Mouse (Mus musculus) cerebellum, adult 18-20 months (tissue): ENCODE measurements around the gene Zfp366.

Source experiments
- DNase-seq, 2 experiments: peaks; one replicate each; pipeline ENCODE4 v3.0.0; 2021

Zfp366 gene

DNA sequence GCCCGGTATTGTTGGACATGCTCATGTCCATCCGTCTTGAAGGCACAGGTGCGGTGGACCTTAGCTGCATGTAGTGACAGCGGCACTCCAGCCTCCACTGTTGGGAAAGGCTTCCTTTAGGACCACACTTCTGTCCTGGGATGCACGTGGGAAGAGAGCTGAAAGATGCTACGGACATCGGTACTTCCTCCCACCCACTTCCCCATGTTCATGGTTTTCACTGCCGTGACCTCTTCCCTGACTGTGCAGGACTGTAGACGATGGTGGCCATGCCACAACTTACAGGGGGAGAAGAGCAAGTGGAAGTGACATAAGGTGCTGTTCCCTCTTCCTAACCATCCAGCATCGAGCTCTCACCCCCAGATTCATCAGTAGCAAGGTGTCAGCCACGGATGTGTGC is 2.8 kb downstream of the Zfp366 start:
- DNase-seq, result no peak

DNA sequence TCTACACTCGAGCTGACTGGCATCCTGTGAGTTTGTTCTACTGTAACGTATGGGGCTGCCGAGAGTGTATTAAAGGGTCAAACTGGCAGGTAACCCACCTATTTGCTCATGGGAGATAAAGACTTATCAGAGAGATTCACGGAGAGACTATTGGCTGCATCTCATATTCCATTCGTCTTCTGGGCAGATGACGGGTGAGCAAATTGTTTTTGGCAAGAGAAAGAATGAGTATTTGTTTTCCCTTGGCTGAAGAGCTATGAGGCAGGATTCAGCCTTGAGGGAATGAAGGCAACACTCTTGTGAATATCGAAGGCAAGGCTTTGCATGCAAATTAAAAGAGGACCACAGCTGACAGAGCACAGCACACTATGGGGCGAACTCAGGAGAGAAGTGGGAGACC is 4.0 kb downstream of the Zfp366 start:
- DNase-seq, result no peak

DNA sequence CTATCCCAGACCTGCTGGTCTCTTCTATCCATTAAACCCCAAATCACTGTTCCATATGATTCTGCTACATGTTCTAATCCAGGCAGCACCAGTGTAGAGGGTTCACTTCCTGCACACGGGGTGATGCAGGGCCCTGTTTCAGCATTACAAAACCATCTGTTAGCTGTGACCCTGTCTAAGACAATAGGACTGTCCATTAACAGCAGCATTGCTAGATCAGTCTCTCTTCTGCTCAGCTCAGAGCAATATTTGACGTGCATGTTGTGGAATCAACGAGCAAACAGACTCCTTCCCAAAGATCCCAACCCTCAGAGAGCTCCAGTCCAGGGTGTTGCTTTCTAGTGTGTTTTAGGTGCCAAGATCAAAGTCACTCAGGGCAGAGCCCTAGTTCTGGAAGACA is 5.0 kb downstream of the Zfp366 start:
- DNase-seq, result no peak

DNA sequence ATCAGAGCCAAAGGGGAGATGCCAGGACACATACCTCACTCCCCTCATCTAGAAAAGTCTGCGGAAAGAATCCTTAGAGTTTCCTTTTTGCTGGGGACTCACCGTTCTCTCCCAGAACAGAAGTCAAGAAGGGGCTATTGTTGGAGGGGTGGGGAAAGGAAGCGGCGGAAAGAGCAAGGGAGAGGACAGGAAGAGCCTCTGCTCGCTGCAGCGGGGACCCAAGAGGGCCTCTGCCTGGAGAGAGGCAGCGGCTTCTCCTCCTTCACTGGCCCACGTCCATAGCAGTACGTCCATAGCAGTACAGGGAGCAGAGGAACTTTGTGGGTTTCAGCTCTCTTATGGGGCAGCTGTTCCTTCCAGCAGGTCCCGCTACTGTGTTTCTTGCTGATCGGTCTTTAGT is 5.8 kb downstream of the Zfp366 start:
- DNase-seq, result no peak

DNA sequence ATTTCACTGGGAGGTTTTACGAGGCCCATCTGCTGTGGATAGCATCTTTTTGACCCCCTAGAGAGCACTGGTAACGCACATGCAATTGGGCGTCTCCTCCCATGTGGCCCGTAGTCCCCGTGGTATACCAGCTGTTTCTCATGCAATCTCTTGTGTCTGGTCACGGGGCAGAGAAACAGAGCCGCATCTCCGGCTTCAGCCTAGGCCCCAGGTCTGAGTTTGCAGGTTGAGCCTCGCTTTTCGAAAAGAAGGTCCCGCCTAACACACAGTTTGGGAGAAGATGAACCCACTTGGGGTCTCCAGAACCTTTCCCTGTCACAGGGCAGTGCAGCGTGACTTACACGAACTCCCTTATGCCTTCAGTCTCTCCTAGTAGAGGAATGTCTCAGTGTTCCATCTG is 6.4 kb downstream of the Zfp366 start:
- DNase-seq, result no peak

DNA sequence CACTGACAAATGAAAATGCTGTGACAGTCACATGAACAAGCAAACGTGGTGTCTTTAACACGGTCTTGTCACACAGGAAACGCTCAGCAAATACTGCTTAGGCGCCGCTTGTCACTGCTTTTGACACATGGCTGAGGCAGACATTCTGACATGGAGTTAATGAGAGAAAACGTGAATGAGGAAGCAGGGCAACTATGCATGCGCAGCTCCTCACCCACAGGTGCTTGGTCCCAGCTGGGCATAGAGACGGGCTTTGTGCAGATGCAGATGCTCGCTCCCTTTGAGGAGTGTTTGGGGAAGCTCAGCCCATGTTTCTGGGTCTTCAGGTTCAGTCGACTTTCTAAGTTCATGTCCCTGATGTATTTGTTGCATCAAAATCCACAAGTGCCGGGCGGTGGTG is 11.7 kb downstream of the Zfp366 start:
- DNase-seq, result no peak

DNA sequence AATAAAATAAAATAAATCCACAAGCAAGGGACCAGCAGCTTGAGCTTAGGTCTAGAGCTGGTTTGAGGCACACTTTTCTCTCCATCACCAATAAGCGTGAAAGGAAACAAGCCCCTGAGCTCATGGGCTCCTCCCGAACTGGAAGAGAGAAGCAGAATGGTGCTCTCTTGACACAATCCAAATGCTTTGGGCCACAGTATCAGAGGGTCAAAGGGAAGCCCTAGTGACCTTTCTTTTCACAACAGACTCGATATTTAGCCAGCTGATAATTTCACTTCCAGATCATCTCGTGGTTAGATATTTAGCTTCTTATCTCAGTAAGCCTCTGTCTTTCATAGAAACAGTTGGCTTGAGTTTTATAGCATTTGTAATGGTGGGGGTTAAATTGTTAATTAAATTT is 12.2 kb downstream of the Zfp366 start:
- no peak for DNase-seq

DNA sequence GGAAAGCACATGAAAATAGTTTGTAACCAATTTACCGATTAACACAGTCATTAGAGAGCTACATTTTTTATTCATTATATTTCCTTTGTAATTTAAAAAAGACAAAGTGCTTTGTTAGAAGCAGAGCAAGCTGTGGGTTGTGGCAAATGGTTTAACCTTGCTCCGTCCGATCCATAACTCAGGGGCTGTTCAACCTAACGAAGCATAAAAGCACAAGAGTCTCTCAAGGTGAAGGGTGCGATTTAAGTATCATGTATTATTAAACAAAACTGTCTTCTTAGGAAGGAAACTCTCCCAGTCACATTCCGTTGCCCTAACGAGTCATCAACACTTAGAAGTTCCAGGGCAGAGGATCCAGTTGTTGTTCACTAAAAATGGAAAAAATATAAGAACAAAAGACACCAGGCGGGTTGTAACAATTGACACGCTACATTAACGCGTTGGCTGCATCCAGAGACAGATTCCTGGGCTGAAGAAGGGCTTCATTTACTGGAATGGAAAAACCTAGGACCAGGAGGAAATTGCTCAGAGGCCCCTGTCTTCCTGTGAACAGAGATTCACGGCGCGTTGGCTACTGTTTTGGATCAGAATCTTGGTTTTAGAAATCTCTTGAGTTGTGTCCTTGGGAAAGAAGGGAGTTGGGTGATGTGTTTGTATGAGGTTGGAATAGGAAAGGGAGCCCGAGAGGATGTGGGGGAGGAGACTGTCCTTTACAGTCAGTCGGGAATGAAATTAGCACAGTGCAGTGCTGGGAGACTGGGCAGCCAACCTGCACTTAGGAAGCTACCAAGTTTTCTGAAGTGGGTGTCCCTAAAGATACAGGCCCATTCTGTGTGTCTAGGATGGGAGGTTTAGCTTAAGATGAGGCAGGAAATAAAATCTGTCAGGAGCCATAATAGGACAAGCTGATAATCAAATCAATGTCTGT is 17.3 kb downstream of the Zfp366 start:
- DNase-seq, result no peak

DNA sequence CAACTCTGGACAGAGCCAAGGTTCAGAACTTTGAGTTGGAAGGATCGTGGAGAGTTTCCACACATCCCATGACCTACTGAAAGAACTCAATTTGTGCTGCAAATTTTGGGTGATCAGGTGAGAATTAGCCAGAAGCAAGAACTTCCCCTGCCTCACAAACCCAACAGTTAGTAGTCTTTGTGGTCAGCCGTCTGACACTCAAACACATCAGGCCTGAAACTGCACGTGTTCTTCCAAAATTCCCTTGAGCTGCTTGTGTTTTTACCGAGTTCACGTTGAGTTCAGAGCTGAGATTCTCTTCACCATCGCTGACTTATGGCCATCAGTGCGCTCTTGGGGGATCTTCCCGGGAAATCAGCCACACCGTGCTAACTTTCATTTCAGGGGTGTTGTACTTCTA is 22.6 kb downstream of the Zfp366 start:
- DNase-seq, result no peak

DNA sequence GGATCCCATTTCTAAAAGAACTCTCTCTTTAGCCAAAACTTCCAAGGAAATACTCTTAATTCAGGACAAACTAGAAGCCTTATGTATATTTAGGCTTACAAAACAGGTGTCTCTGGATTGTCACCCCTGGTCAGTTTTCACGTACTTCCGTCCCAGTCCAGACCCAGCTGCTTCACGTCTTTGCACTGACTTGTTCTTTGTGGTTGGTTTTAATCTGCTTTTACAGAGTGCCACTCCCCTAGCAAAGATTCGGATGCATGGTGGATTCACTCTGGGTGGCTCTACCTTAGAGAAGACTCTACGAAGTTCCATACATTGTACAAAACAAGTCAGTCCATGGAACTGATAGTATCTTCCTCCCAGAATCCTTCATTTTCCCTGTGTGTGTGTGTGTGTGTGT is 25.2 kb downstream of the Zfp366 start:
- no peak for DNase-seq

DNA sequence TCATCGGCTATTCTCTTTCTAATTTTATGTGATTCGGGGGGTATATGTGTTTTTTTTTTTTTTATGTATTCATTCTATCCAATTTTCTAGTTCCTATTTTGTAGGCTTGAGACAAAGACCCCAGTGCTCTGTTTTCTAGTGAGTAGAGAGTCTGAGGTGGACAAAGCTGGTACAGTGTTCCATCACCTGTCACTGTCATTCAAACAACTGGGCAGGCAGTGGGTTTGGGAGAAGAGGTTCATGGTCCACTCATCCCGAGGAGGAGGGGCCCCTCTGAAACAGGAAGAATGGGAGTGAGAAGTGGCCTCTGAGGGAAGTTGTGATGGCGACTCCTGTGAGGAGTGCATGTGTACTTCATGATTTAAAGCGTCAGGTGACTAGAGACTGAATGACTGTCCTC is 26.2 kb downstream of the Zfp366 start:
- DNase-seq, result no peak

DNA sequence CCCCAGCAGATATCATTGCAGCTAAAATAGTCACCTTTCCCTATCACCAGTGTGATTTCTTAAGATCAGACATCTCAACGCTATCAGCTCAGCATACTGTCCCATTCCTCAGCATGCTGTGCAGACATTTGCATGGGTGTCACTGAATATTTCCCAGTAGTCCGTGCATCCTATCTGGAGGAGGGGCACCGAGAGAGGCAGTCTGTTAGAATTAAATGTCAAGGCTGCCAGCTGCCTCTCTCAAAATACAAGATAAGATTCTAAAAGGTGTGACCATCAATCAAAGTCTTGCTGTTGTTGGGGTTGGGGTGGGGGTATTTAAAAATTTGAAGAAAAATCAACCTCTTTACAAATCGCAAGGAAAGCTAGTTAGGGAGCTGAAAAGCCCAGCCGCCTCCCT is 28.4 kb downstream of the Zfp366 start:
- no peak for DNase-seq

DNA sequence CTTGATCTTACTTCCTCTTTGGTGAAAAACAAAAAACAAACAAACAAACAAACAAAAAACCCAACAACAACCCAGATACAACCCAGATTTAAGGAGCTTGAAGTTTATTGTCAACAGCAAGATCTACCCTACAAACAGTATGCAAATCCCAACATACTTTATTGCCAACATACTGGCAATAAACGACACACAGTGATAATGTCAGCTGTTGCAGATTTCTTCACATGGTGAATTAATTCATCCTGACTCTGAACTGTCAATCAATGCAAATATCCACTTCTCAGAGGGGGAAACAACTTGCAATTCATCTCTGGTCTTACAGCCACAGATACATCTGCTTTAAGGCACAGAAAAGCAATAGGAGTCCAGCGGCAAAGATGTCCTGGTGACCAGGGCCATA is 31.4 kb downstream of the Zfp366 start:
- DNase-seq, result no peak

DNA sequence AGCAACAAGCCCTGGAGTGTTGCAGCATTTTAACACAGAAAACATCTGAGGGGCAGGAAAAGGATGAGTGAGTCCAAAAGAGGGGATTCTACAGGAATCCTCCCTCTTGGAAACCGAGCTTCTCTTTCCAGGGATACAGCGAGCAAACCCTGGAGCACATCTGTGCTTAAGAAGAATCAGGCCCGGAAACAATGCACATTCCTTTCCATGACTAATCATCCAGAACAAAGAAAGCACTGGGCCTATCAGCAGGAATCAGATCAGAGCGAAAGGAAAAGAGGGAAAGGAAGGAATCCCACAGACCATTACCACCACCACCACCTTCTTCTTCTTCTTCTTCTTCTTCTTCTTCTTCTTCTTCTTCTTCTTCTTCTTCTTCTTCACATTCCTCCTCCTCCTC is 33.4 kb downstream of the Zfp366 start:
- DNase-seq, result no peak

DNA sequence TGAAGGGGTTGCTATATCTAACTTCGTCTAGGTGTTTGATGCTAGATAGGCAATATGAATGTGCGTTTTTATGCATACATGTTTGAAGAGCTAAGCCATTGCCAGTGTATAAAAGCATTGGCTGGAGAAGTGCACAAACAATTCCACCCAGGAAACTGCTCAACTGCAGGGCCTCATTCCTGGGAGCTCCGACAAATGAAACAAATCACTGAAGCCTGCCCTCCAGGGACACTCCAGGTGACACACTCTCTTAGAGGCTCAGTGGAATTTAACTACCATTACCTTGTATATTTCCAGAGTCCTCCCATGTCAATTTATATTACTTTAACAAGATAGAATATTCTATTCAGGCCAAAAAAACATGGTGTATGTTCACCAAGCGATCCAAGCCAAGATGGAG is 35.0 kb downstream of the Zfp366 start:
- DNase-seq, result no peak

DNA sequence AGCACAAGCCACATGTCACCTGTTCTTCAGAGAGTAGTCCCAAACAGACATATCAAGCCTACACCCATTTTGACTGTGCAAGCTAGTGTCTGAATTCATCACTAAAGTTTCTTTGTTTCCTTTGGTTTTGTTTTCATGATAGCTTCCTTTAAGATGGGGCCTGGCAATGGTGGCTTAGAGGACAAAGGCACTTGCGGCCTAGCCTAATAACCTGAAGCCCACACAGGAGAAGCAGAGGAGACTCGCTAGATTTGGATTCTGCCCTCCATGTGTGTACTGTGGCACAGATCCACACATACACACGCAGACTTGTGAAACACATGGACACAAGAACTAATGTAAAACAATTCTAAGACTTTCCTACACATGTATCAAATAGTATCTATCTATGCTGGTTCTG is 37.4 kb downstream of the Zfp366 start:
- no peak for DNase-seq

DNA sequence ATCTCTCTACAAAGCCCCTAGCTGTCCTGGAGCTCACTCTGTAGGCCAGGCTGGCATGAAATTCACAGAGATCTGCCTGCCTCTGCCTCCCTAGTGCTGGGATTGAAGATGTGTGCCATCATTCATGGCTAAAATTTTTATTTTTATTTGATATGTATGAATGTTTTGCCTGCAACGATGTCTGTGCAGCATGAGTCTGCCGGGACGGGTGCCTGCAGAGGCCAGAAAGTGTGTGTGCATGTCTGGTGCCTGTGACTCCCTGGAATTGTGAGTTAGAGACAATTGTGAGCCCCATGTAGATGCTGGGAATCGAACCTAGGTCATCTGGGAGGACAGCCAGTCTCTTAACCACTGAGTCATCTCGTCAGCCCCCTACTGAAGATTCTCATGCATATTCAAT is 37.9 kb downstream of the Zfp366 start:
- DNase-seq, result no peak

DNA sequence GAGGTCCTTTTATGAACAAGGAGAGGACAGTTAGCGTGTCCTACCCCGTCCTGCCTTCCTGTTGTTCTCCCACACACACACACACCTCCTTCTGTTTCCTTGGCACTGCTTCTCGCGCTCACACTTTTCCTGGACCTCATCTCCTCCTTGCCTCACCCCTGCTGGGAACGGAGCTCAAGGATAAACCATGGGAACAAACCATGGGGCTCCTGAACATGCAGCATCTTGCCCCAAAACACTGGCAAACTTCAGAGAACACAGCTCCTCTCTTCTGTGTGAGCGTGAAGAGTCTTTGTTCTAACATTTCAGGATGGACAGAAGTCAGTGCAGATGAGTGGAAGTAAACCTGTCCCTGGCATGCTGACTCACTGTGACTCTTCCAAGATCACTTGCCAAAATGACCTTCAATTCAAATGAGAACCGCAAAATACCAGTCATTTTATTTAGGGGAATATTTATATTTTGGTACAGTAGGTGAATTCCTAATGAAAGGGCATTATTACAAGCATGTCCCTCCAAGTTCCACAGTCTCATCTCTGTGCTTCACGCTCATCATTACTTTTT is 38.8 kb downstream of the Zfp366 start:
- DNase-seq, result peak; percentile 19 to 33

DNA sequence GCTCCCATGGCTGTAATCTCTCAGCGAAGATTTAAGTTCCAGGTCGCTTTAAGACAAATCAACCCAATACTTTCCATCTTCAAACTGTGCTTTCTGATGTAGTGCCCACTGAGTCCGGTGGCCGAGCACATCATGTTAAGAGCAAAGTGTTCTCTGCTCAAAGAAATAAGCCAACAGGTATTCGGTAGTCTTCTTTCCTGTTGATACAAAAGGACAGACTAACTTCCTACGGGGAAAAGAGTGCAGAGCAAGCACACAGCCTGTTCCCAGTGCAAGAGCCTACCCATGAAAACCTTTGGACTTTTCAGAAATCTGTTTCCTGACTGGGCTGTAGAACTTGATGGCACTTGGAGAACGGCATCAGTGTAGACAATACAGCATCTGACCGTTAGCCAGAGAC is 39.3 kb downstream of the Zfp366 start:
- DNase-seq, result no peak

DNA sequence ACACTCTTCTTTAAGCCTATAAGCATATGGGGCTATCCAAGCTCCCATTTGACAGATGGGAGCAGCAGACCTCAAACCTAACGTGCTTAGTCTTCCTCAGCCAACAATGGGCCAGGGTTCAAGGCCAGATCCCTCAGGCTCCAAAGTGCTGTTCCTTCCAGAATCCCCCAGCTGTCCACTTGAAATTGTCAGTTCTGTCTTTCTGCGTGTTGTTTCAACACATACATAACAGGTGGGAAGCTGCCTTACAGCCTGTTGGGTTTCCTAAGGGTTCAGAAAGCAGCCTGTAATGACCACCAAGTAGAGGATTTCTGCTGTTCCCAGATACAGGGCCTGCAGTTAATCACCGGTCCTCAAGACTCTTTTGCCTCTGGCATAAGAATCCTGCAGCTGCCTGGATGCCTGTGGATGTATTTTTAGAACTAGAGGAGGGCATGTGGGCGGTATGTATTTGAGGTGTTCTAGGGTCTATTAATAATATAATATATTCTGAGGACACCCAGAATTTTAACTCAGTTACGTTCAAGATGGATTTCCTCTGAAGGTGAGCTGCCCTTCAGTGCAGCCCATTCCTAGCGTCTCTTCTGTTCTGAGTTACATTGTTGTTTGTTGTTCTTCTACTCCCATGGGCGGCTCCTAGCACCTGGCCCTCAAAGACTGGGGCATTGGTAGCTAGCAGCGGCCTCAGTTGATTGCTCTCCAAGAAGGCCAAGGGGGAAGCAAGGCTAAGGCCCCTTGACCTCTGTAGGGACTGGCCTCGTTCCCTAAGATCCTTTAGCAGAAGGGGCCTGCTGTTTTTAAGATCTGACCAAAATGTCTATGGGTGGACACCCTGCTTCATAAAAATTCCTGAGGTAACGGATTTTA is 41.0 kb downstream of the Zfp366 start:
- no peak for DNase-seq

DNA sequence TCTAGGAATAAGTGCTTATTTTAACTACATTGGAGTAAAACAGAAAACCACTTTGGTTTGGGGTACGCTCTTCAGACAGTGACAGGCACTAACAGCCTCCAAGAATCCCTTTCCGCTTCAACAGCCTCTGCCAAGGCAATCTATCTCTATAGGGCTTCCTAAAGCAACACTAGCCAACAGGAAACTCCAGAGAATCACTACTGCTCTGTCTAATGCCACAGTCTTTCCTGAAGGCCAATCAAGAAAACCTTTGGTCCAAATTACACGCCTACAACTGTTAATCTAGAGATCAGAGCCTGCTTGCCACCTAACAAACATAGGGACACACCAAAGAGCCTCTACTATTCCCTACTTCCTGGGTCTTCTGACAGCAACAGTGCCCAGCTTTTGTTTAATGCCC is 42.2 kb downstream of the Zfp366 start:
- no peak for DNase-seq

DNA sequence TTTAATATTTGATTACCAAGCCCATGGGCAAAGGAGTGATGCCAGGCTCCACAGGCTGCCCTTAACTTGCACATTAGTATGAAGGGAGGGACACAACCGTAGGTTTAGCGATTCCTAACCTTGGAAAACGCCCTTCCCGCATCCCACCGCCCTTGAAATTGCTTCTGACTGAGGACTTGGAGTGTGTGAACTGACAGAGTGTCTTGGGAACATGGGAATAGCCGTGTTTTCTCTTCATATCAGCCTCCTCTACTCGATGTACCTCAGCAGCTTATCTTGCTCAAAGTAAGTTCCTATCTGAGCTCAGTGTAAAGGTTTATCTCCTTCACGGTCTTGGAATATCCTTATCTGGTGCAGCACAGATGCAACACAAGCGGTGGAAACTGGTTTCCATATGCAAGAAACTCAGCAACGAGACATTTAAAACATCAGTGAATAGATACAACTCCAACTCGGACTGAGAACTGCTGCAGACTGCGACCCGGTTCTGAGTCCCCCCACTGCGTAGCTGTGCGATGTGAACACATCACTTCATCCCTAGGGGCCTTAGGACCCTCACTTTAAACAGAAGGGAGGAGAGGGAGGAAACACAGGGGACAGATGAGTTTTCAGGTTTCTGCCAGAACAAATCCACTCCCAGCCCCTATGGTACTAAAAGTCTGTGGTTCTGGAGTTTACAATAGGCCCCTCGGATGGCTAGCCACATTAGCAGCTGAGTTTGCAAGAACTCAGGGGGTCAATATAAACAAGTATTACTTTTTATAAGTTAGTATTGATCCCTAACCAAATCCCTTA is 43.0 kb downstream of the Zfp366 start:
- DNase-seq, result no peak
